Mouse (Mus musculus): Measurements from ENCODE around the gene Ifi44. TPM values are rescaled to one million over a fixed set of nuclear protein-coding genes. Genes with fewer than 3 reads are reported as not detected.

The Ifi44 gene
- total RNA-seq (2014; rRNA removed; ENCODE audit: low replicate concordance) (3.7 and 9.7 TPM in 2 replicates), polyA plus RNA-seq (2015; fragmentation: Nextera tagmentation; extraction: Ambion mirVana) (1.0 and 1.5 TPM in 2 replicates)

DNA sequence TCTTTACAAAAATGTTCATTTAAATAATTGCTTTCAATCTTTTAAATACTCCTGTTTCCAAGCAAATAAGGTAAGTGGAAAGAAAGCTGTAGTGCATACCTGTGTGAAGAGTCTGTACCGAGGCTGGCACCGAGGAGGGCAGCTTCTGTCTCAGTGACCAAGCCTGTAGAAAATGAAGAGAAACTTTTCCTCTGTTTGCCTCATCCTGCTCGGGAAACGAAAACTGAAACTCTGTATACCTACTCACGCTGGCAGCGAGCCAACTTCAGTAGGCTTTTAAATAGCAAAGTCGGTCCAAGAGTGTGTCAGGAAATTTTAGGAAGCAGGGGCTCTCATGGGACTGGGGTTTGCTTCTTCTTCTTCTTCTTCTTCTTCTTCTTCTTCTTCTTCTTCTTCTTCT, at the start of gene Ifi44:
Ifi44 (minus strand) TSS at position 224 of the 400 bp plus-strand sequence.
- Histone ChIP-seq H3K27ac (ENCODE audit: low read depth) (no peak within 1 kb of the TSS), H3K4me2 (ENCODE audit: low read depth, low read length) (peak within 1 kb of the TSS; percentile 58), H3K4me1 (ENCODE audit: control insufficient read depth, insufficient read depth) (no peaks in the 10 kb centered on the region), H3K9me3 (replicated peaks; ENCODE audit: control insufficient read depth, low read length) (no peaks in the 10 kb centered on the region), H3K36me3 (replicated peaks; ENCODE audit: control insufficient read depth, insufficient read depth, low read length) (no peaks in the 10 kb centered on the region), H3K9ac (replicated peaks; ENCODE audit: low read depth, low read length) (no peak within 1 kb of the TSS), H3K27me3 (ENCODE audit: control insufficient read depth, insufficient read depth, low read length) (no peaks in the 10 kb centered on the region), H3K4me3 (ENCODE audit: low read depth, low read length) (peak within 1 kb of the TSS; percentile 39)
- TF ChIP-seq CTCF (IDR thresholded peaks at IDR 0.05; ENCODE audit: low read depth) = no peak
- no peak for TF ChIP-seq EP300 (IDR thresholded peaks at IDR 0.05; ENCODE audit: low read depth)
- WGBS = 25% methylated on average over 7 of the region's 7 CpGs
- DNase-seq (ENCODE audit: low spot score) = peak; percentile 27
- ATAC-seq (ENCODE audit: insufficient read depth, low read depth) = no peak

DNA sequence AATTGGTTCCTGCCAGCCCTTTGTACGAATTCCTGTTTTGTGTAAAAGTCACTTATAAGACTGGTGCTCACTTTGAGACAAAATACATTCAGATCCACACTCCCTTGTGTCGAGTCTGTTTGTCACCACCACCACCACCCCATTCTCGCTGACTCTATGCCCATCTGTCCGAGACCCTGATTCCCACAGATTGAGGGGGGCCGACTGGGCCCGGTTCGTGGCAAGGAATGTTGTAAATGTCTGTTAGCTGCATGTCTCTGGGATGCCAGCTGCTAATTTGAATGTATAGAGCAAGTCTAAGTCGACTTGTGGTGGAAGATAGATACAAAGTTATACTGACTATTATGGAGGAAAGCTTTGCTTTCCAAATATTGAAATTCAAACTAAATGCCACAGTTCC, 38.9 kb upstream of the Ifi44 start:
- no peaks in the 10 kb centered on the region for H3K27me3 ChIP-seq (ENCODE audit: control insufficient read depth, insufficient read depth, low read length)
- TF ChIP-seq EP300 (IDR thresholded peaks at IDR 0.05; ENCODE audit: low read depth) (no peak), CTCF (IDR thresholded peaks at IDR 0.05; ENCODE audit: low read depth) (no peak)
- H3K27ac ChIP-seq (ENCODE audit: low read depth) = no peak overlapping the region
- no peak overlapping the region for H3K4me3 ChIP-seq (ENCODE audit: low read depth, low read length)
- no peak overlapping the region for H3K4me2 ChIP-seq (ENCODE audit: low read depth, low read length)
- no peak overlapping the region for H3K9ac ChIP-seq (replicated peaks; ENCODE audit: low read depth, low read length)
- H3K36me3 ChIP-seq (replicated peaks; ENCODE audit: control insufficient read depth, insufficient read depth, low read length) = no peaks in the 10 kb centered on the region
- H3K9me3 ChIP-seq (replicated peaks; ENCODE audit: control insufficient read depth, low read length) = no peaks in the 10 kb centered on the region
- no peak for ATAC-seq (ENCODE audit: insufficient read depth, low read depth)
- no peaks in the 10 kb centered on the region for H3K4me1 ChIP-seq (ENCODE audit: control insufficient read depth, insufficient read depth)
- WGBS = 66% methylated on average over 8 of the region's 8 CpGs
- no peak for DNase-seq (ENCODE audit: low spot score)

DNA sequence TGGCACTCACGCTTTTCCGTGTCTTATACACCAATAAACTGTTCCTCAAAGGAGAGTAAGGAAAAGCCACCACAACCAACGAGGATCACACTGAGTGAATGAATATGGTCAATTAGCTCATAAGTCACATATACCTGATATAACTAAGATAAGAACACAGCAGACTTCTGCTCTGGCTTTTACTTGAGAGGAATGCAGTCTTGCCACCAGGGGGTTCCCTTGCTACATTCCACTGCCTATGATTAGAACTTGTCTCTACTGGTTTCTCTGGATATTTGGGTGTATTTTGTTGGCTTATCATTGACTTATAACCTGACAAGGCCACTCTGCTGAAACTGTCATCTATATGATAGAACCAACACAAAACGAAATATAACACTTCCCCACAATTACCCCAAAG, 25.3 kb upstream of the Ifi44 start:
- WGBS = 53% methylated on average over 4 of the region's 4 CpGs
- H3K4me3 ChIP-seq (ENCODE audit: low read depth, low read length) = no peak overlapping the region
- DNase-seq (ENCODE audit: low spot score) (no peak), ATAC-seq (ENCODE audit: insufficient read depth, low read depth) (no peak)
- H3K9me3 ChIP-seq (replicated peaks; ENCODE audit: control insufficient read depth, low read length) = no peaks in the 10 kb centered on the region
- no peak overlapping the region for H3K27ac ChIP-seq (ENCODE audit: low read depth)
- no peaks in the 10 kb centered on the region for H3K27me3 ChIP-seq (ENCODE audit: control insufficient read depth, insufficient read depth, low read length)
- H3K4me2 ChIP-seq (ENCODE audit: low read depth, low read length) = no peak overlapping the region
- no peaks in the 10 kb centered on the region for H3K36me3 ChIP-seq (replicated peaks; ENCODE audit: control insufficient read depth, insufficient read depth, low read length)
- no peak for TF ChIP-seq EP300 (IDR thresholded peaks at IDR 0.05; ENCODE audit: low read depth)
- TF ChIP-seq CTCF (IDR thresholded peaks at IDR 0.05; ENCODE audit: low read depth) = peak; percentile 59
- no peak overlapping the region for H3K9ac ChIP-seq (replicated peaks; ENCODE audit: low read depth, low read length)
- no peaks in the 10 kb centered on the region for H3K4me1 ChIP-seq (ENCODE audit: control insufficient read depth, insufficient read depth)

DNA sequence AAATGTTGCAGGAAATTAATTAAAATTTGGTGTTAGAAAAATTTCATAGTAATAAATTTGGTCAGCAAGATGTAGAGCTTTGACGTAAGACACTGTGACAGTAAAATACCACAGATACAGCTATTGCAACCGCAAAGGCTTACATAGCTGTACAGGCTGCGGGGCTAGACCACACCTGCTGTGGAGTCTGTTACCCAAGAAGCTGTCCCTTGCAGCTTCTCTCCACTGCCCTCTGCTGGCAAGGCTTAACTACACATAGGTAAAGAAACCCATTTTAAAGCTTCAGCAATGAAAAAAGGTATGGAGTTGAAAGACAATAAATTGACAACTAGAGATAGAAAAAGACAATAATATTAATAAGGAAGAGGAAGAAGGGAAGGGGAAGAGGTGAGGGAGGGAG, 21.3 kb upstream of the Ifi44 start:
- ATAC-seq (ENCODE audit: insufficient read depth, low read depth) (no peak), DNase-seq (ENCODE audit: low spot score) (no peak)
- WGBS = 63% methylated on average over 3 of the region's 3 CpGs
- TF ChIP-seq CTCF (IDR thresholded peaks at IDR 0.05; ENCODE audit: low read depth) = peak; percentile 69
- TF ChIP-seq EP300 (IDR thresholded peaks at IDR 0.05; ENCODE audit: low read depth) = no peak
- no peaks in the 10 kb centered on the region for H3K9me3 ChIP-seq (replicated peaks; ENCODE audit: control insufficient read depth, low read length)
- no peaks in the 10 kb centered on the region for H3K36me3 ChIP-seq (replicated peaks; ENCODE audit: control insufficient read depth, insufficient read depth, low read length)
- H3K9ac ChIP-seq (replicated peaks; ENCODE audit: low read depth, low read length) = no peak overlapping the region
- H3K4me2 ChIP-seq (ENCODE audit: low read depth, low read length) = no peak overlapping the region
- no peaks in the 10 kb centered on the region for H3K4me1 ChIP-seq (ENCODE audit: control insufficient read depth, insufficient read depth)
- H3K27me3 ChIP-seq (ENCODE audit: control insufficient read depth, insufficient read depth, low read length) = no peaks in the 10 kb centered on the region
- no peak overlapping the region for H3K4me3 ChIP-seq (ENCODE audit: low read depth, low read length)
- no peak overlapping the region for H3K27ac ChIP-seq (ENCODE audit: low read depth)

DNA sequence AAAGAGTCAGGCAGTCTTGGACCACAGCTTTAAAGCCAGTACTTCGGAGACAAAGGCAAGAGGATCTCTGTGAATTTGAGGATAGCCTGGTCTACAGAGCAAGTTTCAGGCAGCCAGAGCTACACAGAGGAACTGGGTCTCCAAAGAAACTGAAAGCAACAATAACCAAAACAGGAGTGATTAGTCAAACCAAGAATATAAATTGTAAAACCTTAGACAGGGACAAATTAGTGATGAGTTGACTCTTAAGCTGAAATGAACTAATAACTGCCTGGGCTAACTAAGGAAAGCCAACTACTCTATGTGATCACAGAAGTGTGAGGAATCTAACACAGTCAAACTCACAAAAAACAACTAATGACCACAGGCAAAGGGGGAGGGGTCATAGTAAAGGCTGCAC, 1.2 kb downstream of the Ifi44 start:
- Histone ChIP-seq H3K27ac (ENCODE audit: low read depth) (no peak overlapping the region), H3K9me3 (replicated peaks; ENCODE audit: control insufficient read depth, low read length) (no peaks in the 10 kb centered on the region), H3K4me3 (ENCODE audit: low read depth, low read length) (peak overlapping the region; percentile 39; the same call in 1 of the 2 replicates), H3K4me2 (ENCODE audit: low read depth, low read length) (peak overlapping the region; percentile 58), H3K9ac (replicated peaks; ENCODE audit: low read depth, low read length) (no peak overlapping the region), H3K36me3 (replicated peaks; ENCODE audit: control insufficient read depth, insufficient read depth, low read length) (no peaks in the 10 kb centered on the region), H3K4me1 (ENCODE audit: control insufficient read depth, insufficient read depth) (no peaks in the 10 kb centered on the region), H3K27me3 (ENCODE audit: control insufficient read depth, insufficient read depth, low read length) (no peaks in the 10 kb centered on the region)
- no peak for ATAC-seq (ENCODE audit: insufficient read depth, low read depth)
- WGBS = 79% methylated on average over 1 of the region's 1 CpGs
- TF ChIP-seq CTCF (IDR thresholded peaks at IDR 0.05; ENCODE audit: low read depth) (no peak), EP300 (IDR thresholded peaks at IDR 0.05; ENCODE audit: low read depth) (no peak)
- DNase-seq (ENCODE audit: low spot score) = no peak

DNA sequence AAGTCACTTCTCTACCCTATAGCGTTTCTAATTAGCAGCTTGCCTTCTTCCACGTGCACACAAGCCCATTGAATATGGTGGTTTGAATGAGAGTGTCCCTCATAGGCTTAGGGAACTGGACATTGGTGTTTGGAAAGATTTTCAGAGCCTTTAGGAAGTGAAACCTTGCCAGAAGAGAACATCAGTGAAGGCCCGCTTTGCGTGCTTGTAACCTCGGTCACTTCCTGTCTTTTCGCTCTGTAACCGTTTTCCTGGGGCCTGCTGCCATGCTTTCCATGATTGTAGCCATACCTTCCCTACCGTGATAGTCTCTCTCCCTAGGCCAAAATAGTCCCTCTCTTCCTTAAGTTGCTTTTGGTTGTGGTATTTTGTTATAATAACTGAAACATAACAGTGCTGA, 3.7 kb downstream of the Ifi44 start:
- Histone ChIP-seq H3K9ac (replicated peaks; ENCODE audit: low read depth, low read length) (no peak overlapping the region), H3K4me1 (ENCODE audit: control insufficient read depth, insufficient read depth) (no peaks in the 10 kb centered on the region)
- no peak for ATAC-seq (ENCODE audit: insufficient read depth, low read depth)

More for the DNA sequence above, 3.7 kb downstream of the Ifi44 start:
- Histone ChIP-seq H3K27ac (ENCODE audit: low read depth) (no peak overlapping the region), H3K36me3 (replicated peaks; ENCODE audit: control insufficient read depth, insufficient read depth, low read length) (no peaks in the 10 kb centered on the region), H3K4me3 (ENCODE audit: low read depth, low read length) (no peak overlapping the region), H3K9me3 (replicated peaks; ENCODE audit: control insufficient read depth, low read length) (no peaks in the 10 kb centered on the region), H3K27me3 (ENCODE audit: control insufficient read depth, insufficient read depth, low read length) (no peaks in the 10 kb centered on the region), H3K4me2 (ENCODE audit: low read depth, low read length) (no peak overlapping the region)
- DNase-seq (ENCODE audit: low spot score) = no peak
- TF ChIP-seq EP300 (IDR thresholded peaks at IDR 0.05; ENCODE audit: low read depth) (no peak), CTCF (IDR thresholded peaks at IDR 0.05; ENCODE audit: low read depth) (no peak)
- 78% methylated on average over 8 of the region's 8 CpGs for WGBS

Data from heart, postnatal 0 days (tissue).